ENCODE assay signal across 8 mouse cellular contexts in the genomic region with DNA sequence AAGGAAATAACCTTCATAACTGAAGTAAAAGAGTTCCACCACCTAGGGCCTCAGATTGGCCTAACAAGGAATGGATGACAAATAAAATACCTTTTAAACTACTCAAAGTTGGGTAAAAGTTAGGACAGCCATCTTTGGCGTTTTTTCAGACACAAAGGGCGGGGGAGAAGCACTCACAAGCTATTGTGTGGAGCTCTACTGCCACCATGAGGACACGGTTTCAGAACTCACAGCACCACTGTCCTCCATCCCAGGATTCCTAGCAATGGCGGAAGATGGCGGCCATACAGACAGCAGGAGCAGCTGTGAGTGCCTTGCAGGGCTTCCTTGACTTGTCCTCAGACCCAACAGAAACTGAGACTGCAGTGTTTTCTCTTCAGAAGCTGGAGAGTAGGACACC.
DNase-seq lines count a peak whose midpoint lies in the region; ATAC-seq and TF ChIP-seq lines count a peak whose summit lies in the region.

No protein-coding gene starts in this region.

- TF ChIP-seq POLR2A in limb, embryonic 14.5 days (IDR thresholded peaks at IDR 0.05; ENCODE audit: borderline replicate concordance, extremely low read depth, insufficient read depth, insufficient read length), result no peak

- peaks cover 5% of the 10 kb centered on the region; the same call in 1 of the 2 replicates for H3K36me3 ChIP-seq in heart, embryonic 15.5 days
- H3K36me3 ChIP-seq in limb, embryonic 14.5 days (ENCODE audit: control insufficient read depth, insufficient read depth, low read length), result no peaks in the 10 kb centered on the region

- no peaks in the 10 kb centered on the region for H3K4me1 ChIP-seq in heart, embryonic 15.5 days (replicated peaks)
- H3K4me1 ChIP-seq in limb, embryonic 14.5 days (ENCODE audit: control insufficient read depth, insufficient read depth, low read length), result no peaks in the 10 kb centered on the region

- no peak overlapping the region for H3K9ac ChIP-seq in heart, embryonic 15.5 days
- H3K9ac ChIP-seq in limb, embryonic 14.5 days (ENCODE audit: low read depth, low read length, severe bottlenecking), result no peak overlapping the region

- no peak for ATAC-seq in cerebellum, adult (ENCODE audit: insufficient number of reproducible peaks, low FRiP score, low TSS enrichment)
- ATAC-seq in heart, embryonic 15.5 days (replicated peaks; ENCODE audit: insufficient number of reproducible peaks, insufficient read depth, low FRiP score, low read depth), result no peak
- no peak for ATAC-seq in limb, embryonic 14.5 days (ENCODE audit: low FRiP score, low read depth)

- 61% methylated on average over 5 of the region's 5 CpGs for WGBS in heart, embryonic 15.5 days
- 74% methylated on average over 5 of the region's 5 CpGs for WGBS in limb, embryonic 14.5 days

- H3K27me3 ChIP-seq in heart, embryonic 15.5 days, result no peaks in the 10 kb centered on the region
- no peaks in the 10 kb centered on the region for H3K27me3 ChIP-seq in limb, embryonic 14.5 days (ENCODE audit: control insufficient read depth, insufficient read depth, low read length)

- H3K27ac ChIP-seq in heart, embryonic 15.5 days, result no peak overlapping the region
- H3K27ac ChIP-seq in limb, embryonic 14.5 days (replicated peaks; ENCODE audit: low read depth, low read length), result no peak overlapping the region

- H3K4me3 ChIP-seq in heart, embryonic 15.5 days, result peak overlapping the region; percentile 17; the same call in 1 of the 2 replicates
- H3K4me3 ChIP-seq in limb, embryonic 14.5 days (replicated peaks; ENCODE audit: low read length), result no peak overlapping the region

- DNase-seq in cerebellum, adult 9-10 months, result peak; percentile 82
- DNase-seq in right cerebral cortex, postnatal 14 days, result peak; percentile 84
- no peak for DNase-seq in right cerebral cortex, postnatal 4 days
- DNase-seq in limb, embryonic 14.5 days (ENCODE audit: low spot score), result peak; percentile 23
- peak; percentile 12 for DNase-seq in naive thymus-derived CD4-positive, alpha-beta T cell, adult 2 months (ENCODE audit: low read depth)
- DNase-seq in right cerebral cortex, adult 18-20 months, result no peak

- H3K9me3 ChIP-seq in heart, embryonic 15.5 days (replicated peaks), result no peaks in the 10 kb centered on the region
- no peaks in the 10 kb centered on the region for H3K9me3 ChIP-seq in limb, embryonic 14.5 days (ENCODE audit: control insufficient read depth, low read length)

- peak overlapping the region; percentile 45; the same call in 1 of the 2 replicates for H3K4me2 ChIP-seq in heart, embryonic 15.5 days
- no peak overlapping the region for H3K4me2 ChIP-seq in limb, embryonic 14.5 days (replicated peaks; ENCODE audit: low read depth, low read length, severe bottlenecking)

Comparison
In these comparisons a context has a peak if more than half of its experiments do, and no peak if none do; other contexts are left out.
1. DNase-seq: peak in cerebellum, adult 9-10 months (single experiment), right cerebral cortex, postnatal 14 days (single experiment), limb, embryonic 14.5 days (single experiment) and naive thymus-derived CD4-positive, alpha-beta T cell, adult 2 months (single experiment); none in right cerebral cortex, postnatal 4 days (single experiment) and right cerebral cortex, adult 18-20 months (single experiment).